Mouse (Mus musculus): ENCODE data around the gene Ptms.

DNA sequence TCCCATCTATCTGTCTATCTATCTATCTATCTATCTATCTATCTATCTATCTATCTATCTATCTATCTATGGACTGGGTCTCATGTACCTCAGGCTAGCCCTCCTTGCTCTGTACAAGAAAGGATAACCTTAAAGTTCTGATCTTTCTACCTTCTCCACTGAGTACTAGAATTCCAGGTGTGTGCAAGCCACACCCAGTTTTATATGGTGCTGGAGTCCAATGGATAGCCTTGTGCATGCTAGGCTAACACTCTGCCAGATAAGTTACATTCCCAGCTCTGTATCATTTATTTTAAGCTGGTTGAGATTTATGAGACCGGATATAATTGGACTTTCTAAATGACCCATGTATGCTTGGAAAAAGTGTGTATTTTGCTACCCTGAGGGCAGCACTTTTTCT is 21.8 kb upstream of the Ptms start:
- TF ChIP-seq POLR2A (IDR thresholded peaks at IDR 0.05; ENCODE audit: borderline replicate concordance, insufficient read depth, low read length): no peak
- TF ChIP-seq CTCF (IDR thresholded peaks at IDR 0.05; ENCODE audit: borderline replicate concordance, insufficient read depth, low read depth, low read length): no peak

Measured in cerebellum, adult 2 months (tissue).